Mouse (Mus musculus) 3134 (cell line): ENCODE data around the gene Rpl6.
"Not testable (repeated sequence)": the region's sequence is repeated elsewhere in the genome, so short reads cannot be mapped to it uniquely, and the experiment has no call there.

Experiments
- DNase-seq: peaks from one replicate; pipeline ENCODE4 v3.0.0-alpha.2; 2011; ENCODE audit warnings: low spot score; ENCODE audit not compliant: insufficient read length; ENCODE audit errors: extremely low read depth

Rpl6 gene

GRCm38 (mm10) chr5:121194173-121194572 lies 10.1 kb upstream of the Rpl6 start:
- no peak for DNase-seq

DNA sequence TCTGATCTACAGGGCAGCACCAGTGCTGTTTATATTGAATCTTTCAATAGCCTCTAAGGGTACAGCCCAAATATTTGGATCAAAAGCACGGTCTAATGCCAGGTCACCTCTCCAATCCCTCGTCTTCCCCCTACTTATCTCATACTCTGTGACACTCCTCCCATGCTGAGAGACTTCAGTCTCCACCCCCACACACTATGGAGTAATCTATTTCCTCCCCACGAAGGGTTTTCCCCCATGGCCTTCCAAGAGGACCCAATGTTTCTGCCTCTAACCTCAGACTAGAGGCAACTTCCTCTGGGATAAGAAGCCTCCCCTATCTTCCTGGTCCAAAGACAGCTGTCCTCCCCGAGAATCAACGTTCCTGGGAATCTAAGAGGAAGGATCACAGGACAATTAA lies 7.5 kb upstream of the Rpl6 start:
- no peak for DNase-seq

DNA sequence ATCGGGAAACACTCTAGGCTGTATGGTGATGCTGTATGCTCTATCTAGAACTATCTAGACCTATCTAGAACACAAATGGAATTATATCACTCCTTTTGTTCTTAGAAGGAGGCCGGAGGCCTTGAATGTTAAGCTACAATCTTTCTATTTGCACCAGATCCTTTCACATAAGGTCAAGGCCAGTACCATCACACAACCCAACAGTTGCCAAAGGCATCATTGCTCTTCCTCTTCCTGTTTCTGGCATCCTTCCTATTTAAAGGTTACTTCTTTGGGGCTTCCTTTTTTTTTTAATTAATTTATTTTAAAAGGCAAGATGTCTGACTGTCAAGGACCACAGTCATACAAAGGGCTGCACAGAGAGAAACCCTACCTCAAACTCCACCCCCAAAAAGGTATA lies 6.9 kb upstream of the Rpl6 start:
- no peak for DNase-seq

DNA sequence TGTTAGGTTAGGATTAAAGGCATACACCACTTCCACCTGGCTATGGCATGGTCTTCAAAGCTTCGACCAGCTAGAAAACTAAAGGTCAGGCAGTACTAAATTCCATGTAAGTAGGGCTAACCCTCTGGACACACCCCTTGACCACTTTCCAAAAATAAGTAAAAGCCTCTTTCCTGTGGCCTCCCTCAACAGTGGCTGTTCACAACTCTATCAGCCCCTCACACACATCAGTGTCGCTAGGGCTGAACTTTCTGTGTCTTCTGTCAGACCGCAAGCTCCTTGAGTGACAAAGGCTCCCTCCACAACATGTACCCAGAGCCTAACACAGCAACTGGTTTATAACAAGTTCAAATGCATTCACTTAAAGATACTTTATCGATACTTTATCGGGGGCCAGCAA lies 5.9 kb upstream of the Rpl6 start:
- no peak for DNase-seq

DNA sequence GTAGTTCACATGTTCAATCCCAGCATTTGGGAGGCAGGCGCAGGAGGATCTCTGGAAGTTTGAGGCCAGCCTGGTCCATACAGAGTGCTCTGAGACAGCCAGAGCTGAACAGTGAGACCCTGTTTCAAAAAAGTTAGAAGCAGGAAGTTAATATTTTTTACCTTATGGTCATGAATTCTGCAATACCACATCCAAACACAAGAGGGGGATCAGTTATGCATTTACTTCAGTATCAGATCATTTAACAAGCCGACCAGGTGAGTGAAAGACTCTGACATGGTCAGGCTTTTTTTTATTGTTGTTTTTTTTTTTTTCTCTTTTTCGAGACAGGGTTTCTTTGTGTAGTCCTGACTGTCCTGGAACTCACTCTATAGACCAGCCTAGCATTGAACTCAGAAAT lies 2.5 kb upstream of the Rpl6 start:
- DNase-seq, result no peak

- DNase-seq, result no peak
Observed at GRCm38 (mm10) chr5:121202467-121202866, 1.8 kb upstream of the Rpl6 start.

GRCm38 (mm10) chr5:121205537-121206130 lies 1.4 kb downstream of the Rpl6 start:
- DNase-seq, result not testable (repeated sequence)

DNA sequence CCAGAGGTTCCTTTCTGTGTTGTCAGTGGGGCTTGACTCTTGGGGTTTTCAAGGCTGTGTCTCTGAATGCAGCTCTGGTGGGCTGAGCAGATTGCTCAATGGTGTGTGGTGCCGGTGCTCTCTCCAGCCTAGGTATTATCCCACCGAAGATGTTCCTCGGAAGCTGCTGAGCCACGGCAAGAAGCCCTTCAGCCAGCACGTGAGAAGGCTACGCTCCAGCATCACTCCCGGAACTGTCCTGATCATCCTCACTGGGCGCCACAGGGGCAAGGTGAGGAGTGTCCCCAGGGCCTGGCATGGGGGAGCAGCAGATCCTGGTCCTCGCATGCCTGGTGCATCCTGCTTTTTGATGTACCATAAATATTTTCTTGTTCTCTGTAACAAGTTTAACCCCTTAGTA lies 2.3 kb downstream of the Rpl6 start:
- no peak for DNase-seq

DNA sequence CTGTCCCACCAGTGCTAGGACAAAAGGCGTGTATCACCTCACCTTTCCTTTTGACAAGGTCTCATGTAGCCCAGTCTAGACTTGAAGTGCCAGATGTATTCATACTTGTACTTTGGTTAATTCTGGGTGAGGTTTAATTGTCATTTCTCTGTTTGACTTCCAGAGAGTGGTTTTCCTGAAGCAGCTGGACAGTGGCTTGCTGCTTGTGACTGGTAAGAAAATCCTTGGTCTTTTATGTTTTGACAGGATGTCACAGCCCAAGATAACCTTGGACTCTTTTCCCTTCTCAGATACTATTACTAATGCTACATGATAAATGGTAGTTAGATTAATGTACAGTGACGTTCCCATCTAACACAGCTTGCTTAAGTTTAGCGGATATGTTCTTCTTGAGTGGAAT lies 2.7 kb downstream of the Rpl6 start:
- no peak for DNase-seq

DNA sequence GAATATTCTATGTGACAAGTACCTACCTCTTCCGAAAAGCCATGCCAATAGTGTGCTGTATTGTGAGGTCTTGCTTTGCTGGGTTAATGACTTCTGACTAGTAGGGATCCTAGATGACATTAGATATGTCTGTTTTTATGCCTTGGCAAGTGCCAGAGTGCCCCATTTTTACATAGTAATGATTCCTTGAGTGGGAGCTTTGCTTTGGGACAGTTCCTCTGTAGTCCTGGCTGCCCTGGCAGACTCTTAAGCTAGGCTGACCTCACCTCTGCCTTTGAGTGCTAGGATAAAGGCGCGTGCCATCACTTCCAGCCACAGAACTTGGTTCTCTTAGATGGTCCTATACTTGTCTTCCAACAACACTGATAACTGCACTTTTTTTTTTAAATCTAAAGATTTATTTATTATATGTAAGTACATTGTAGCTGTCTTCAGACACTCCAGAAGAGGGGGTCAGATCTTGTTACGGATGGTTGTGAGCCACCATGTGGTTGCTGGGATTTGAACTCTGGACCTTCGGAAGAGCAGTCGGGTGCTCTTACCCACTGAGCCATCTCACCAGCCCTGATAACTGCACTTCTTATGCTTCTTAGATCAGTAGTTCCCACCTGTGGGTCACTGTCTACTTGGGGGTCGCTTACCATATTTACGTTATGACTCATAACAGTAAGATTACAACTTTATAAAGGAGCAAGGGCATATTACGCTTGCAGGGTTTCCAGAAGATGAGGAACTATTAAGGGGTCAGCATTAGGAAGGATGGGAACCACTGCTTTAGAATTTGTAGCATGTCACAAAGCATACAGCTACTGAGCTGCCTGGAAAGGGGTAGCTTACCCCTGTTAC lies 5.7 kb downstream of the Rpl6 start:
- no peak for DNase-seq

DNA sequence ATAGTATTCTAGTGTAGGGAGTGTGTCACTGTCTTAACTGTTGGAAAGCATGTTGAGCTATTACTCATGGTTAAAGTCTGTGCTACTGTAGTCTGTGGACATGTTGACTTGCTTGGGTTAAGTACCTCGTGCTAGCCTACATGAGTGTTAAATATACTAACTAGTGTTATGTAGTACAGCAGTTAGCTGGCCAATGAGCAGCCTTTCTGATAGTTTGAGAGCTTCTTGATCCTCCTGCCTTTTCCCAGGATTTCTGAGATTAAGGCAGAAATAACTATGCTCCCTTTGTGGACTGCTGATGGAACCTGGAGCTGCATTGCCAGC lies 6.3 kb downstream of the Rpl6 start:
- no peak for DNase-seq

DNA sequence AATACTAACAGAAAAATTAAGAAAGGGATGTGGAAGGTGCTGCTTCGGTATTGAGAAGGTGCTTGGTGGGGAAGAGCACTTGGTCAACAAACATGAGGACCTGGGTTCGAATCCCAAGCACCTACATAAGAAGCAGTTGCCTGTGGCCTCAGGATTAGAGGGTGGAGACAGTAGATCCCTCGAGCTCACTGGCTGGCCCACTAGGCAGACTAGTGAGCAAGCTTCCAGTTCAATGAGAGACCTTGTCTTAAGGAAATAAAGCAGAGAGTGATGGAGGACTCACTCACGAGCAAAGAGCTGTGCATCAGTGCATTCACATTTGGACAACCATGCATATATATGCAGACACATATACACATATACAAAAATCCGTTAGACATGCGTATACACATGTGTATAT lies 7.8 kb downstream of the Rpl6 start:
- DNase-seq, result no peak

- no peak for DNase-seq
Observed at GRCm38 (mm10) chr5:121214707-121215106, 10.4 kb downstream of the Rpl6 start.

DNA sequence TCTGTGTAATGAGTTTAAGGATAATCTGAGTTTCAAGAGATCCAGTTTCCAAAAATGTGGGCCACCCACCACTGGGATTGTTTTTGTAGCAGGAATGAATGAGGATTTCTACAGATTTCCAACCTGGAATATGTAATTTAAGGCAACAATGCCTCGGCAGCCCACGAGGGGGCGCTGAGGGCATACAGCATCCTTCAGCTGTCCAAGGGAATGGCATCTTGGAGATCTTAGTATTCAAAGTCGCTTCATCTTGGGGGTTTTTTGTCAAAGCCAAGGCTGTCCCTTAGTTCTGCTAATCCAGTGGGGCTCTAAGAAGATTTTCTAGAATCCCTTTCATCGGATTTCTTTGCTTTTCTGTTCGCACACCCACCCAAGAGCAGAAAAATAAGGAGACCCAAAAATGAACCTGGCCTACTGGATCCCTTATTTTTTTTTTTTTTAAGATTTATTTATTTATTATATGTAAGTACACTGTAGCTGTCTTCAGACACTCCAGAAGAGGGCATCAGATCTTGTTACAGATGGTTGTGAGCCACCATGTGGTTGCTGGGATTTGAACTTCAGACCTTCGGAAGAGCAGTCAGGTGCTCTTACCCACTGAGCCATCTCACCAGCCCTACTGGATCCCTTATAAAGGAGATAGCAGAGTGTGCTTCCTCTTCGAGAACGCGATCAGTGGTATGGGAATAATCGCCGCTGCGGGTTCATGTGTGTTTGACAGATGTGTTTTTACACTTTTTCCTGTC lies 11.3 kb downstream of the Rpl6 start:
- DNase-seq, result no peak

DNA sequence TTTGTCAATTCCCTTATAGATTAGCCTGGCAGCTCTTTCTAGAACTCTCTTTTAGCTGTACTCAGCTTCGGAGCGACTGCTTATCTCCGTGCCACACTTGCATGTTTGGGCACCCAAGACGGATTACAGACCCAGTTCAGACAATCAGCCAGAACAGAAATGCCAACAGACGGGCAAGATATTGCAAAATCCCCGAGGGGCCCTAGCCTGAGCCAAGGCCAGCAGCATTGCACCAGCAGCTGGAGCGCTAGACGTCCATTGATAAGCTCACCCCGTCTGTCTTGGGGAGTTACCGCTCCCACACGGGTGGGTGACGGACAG lies 11.8 kb downstream of the Rpl6 start:
- DNase-seq, result no peak

GRCm38 (mm10) chr5:121216584-121217312 lies 12.5 kb downstream of the Rpl6 start:
- not testable (repeated sequence) for DNase-seq

DNA sequence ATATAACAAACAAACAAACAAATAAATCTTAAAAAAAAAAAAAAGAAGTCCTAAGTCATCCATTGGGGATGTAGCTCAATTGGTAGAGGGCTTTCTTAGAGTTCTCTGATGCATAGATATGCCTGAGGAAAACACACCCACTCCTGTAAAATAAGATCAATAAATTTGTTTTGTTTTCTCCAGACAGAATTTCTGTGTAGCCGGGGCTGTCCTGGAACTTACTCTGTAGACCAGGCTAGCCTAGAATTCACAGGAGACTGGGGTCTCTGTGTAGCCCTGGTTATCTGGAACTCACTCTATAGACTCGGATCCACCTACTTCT lies 13.0 kb downstream of the Rpl6 start:
- no peak for DNase-seq

GRCm38 (mm10) chr5:121219190-121219589 lies 14.9 kb downstream of the Rpl6 start:
- DNase-seq, result no peak

- peak; percentile 90 for DNase-seq
Observed at GRCm38 (mm10) chr5:121219980-121220731, 15.9 kb downstream of the Rpl6 start, which contains the start of gene Hectd4. Gene Hectd4, plus strand, starts transcription at chr5:121220219.

GRCm38 (mm10) chr5:121220732-121221301 lies 16.5 kb downstream of the Rpl6 start:
- peak; percentile 42 for DNase-seq
